Comparison of ENCODE assay signal across 18 mouse cellular contexts in genomic region chr12:98255373-98255995, GRCm38 (mm10). TPM values are rescaled to one million over a fixed set of nuclear protein-coding genes. Genes with fewer than 3 reads are reported as not detected.
A peak's percentile ranks its signal among the peaks of the same experiment; 100 is the strongest.
DNase-seq lines count a peak whose midpoint lies in the region; ATAC-seq and TF ChIP-seq lines count a peak whose summit lies in the region.
"Had no signal": no experiment of that assay in that cellular context is flagged by ENCODE, and none has a peak within 500 bp of the region (broad histone marks: within the 10 kb centered on the region; RNA-seq: fewer than 3 reads in every experiment).

No protein-coding gene starts in this region.

- H3K4me1 ChIP-seq in kidney, embryonic 14.5 days (ENCODE audit: control insufficient read depth, insufficient read depth, low read length): 0 out of 2 replicates have a peak, but pooled peaks cover 4% of the 10 kb centered on the region
- peaks cover 43% of the 10 kb centered on the region for H3K4me1 ChIP-seq in bone marrow macrophage, adult 2 months (ENCODE audit: control insufficient read depth, insufficient read depth, low read length)
- H3K4me1 ChIP-seq: limb, embryonic 15.5 days had no signal

- H3K27me3 ChIP-seq in kidney, embryonic 14.5 days (ENCODE audit: control insufficient read depth, insufficient read depth, low read length): no peaks in the 10 kb centered on the region
- H3K27me3 ChIP-seq: embryonic facial prominence, embryonic 12.5 days; heart, embryonic 12.5 days; hindbrain, embryonic 13.5 days; limb, embryonic 15.5 days had no signal

- peak; percentile 44 for DNase-seq in kidney, adult 11 months
- peak; percentile 38 to 51 for DNase-seq in lung, adult 18-20 months
- no peak for DNase-seq in layer of hippocampus, postnatal 36 days
- DNase-seq in spleen, postnatal 14 days (ENCODE audit: low spot score in 2 of 2): no peak
- DNase-seq in adrenal gland, adult 8-10 months: no peak
- DNase-seq: cerebellum, postnatal 14 days; right cerebral cortex, postnatal 4 days had no signal

- no peaks in the 10 kb centered on the region for H3K9me3 ChIP-seq in kidney, embryonic 14.5 days (ENCODE audit: control insufficient read depth, low read length)
- H3K9me3 ChIP-seq: embryonic facial prominence, embryonic 12.5 days; forebrain, embryonic 10.5 days; heart, embryonic 12.5 days; hindbrain, embryonic 13.5 days; limb, embryonic 15.5 days had no signal

- no peak for ATAC-seq in kidney, embryonic 14.5 days (ENCODE audit: low FRiP score, low TSS enrichment)
- ATAC-seq in megakaryocyte progenitor cell, adult 5-6 weeks (replicated peaks; ENCODE audit: poor library complexity): peak; percentile 61
- ATAC-seq: intestine, postnatal 0 days had no signal

- no peak for TF ChIP-seq CTCF in bone marrow macrophage, adult 2 months (IDR thresholded peaks at IDR 0.05; ENCODE audit: low read depth, low read length)

- H3K4me3 ChIP-seq in kidney, embryonic 14.5 days (ENCODE audit: low read length): no peak overlapping the region
- no peak overlapping the region for H3K4me3 ChIP-seq in bone marrow macrophage, adult 2 months (ENCODE audit: insufficient read depth, low read length)
- H3K4me3 ChIP-seq: embryonic facial prominence, embryonic 12.5 days; forebrain, embryonic 10.5 days; heart, embryonic 12.5 days; hindbrain, embryonic 13.5 days; limb, embryonic 15.5 days had no signal

- WGBS in kidney, embryonic 14.5 days: 82% methylated on average over 13 of the region's 13 CpGs

- no peak overlapping the region for H3K9ac ChIP-seq in kidney, embryonic 14.5 days (ENCODE audit: low read depth, low read length)
- H3K9ac ChIP-seq: embryonic facial prominence, embryonic 12.5 days; heart, embryonic 12.5 days; hindbrain, embryonic 13.5 days; limb, embryonic 15.5 days had no signal

- no peaks in the 10 kb centered on the region; the same call in 1 of the 2 replicates for H3K36me3 ChIP-seq in kidney, embryonic 14.5 days (ENCODE audit: control insufficient read depth, insufficient read depth, low read length)
- H3K36me3 ChIP-seq: embryonic facial prominence, embryonic 12.5 days; limb, embryonic 15.5 days had no signal

- H3K4me2 ChIP-seq in kidney, embryonic 14.5 days (replicated peaks; ENCODE audit: low read depth, low read length): no peak overlapping the region
- H3K4me2 ChIP-seq: embryonic facial prominence, embryonic 12.5 days; heart, embryonic 12.5 days; hindbrain, embryonic 13.5 days; limb, embryonic 15.5 days had no signal

- no peak overlapping the region for H3K27ac ChIP-seq in kidney, embryonic 14.5 days (ENCODE audit: low read depth, low read length)
- H3K27ac ChIP-seq in bone marrow macrophage, adult 2 months (ENCODE audit: insufficient read depth, low read depth, low read length): peak overlapping the region; percentile 23; the same call in 1 of the 2 replicates
- H3K27ac ChIP-seq: embryonic facial prominence, embryonic 12.5 days; forebrain, embryonic 10.5 days; hindbrain, embryonic 13.5 days; limb, embryonic 15.5 days; macrophage had no signal

- TF ChIP-seq POLR2A in bone marrow macrophage, adult 2 months (IDR thresholded peaks at IDR 0.05; ENCODE audit: borderline replicate concordance, low read depth, low read length): no peak

RNA-seq across cellular contexts. Expression of gene Galc, which starts 3.8 kb away (rescaled TPM):
- 7.7 and 14.9 TPM in 2 replicates for polyA plus RNA-seq in kidney, embryonic 14.5 days (2014; fragmentation: Nextera tagmentation; extraction: Ambion mirVana)
- 87.4 and 99.3 TPM in 2 replicates for polyA plus RNA-seq in bone marrow macrophage, adult 2 months (2012; ENCODE audit: insufficient read depth, insufficient read length, missing spikeins)
- 16.6 and 20.1 TPM in 2 replicates for total RNA-seq in megakaryocyte progenitor cell, adult 5-6 weeks (2015)
- total RNA-seq in megakaryocyte progenitor cell, adult 5-6 weeks (2017): 6.0 and 9.9 TPM in 2 replicates
- total RNA-seq in layer of hippocampus, postnatal 36 days (2021): 10 to 100 TPM; 23.7 to 24.9 TPM
- 10 to 100 TPM; 12.9 to 19.5 (median 15.9) TPM for total RNA-seq in adrenal gland, adult 8-10 months (2022)
- total RNA-seq: MEL had no signal

RNA-seq across cellular contexts. Expression of gene Gpr65, which starts 13.0 kb away (rescaled TPM):
- polyA plus RNA-seq in kidney, embryonic 14.5 days (2014; fragmentation: Nextera tagmentation; extraction: Ambion mirVana): 1.1 and 1.2 TPM in 2 replicates
- polyA plus RNA-seq in bone marrow macrophage, adult 2 months (2012; ENCODE audit: insufficient read depth, insufficient read length, missing spikeins): 120 and 122 TPM in 2 replicates
- 35.7 and 36.4 TPM in 2 replicates for total RNA-seq in megakaryocyte progenitor cell, adult 5-6 weeks (2015)
- 42.2 and 42.5 TPM in 2 replicates for total RNA-seq in megakaryocyte progenitor cell, adult 5-6 weeks (2017)
- not detected for total RNA-seq in layer of hippocampus, postnatal 36 days (2021)
- 1 to 10 TPM; 1.4 to 3.8 (median 2.9) TPM for total RNA-seq in adrenal gland, adult 8-10 months (2022)
- total RNA-seq: MEL had no signal

Comparison
In these comparisons a context has a peak if more than half of its experiments do, and no peak if none do; other contexts are left out.
1. DNase-seq: peak in kidney, adult 11 months (single experiment) and lung, adult 18-20 months (2 of 2); none in layer of hippocampus, postnatal 36 days (0 of 2), spleen, postnatal 14 days (0 of 2) and adrenal gland, adult 8-10 months (single experiment).
2. RNA of gene Gpr65, which starts 13.0 kb away (total RNA-seq): 35.7 to 42.5 TPM in megakaryocyte progenitor cell, adult 5-6 weeks; 1.4 to 3.8 TPM in adrenal gland, adult 8-10 months and not detected in layer of hippocampus, postnatal 36 days; every median in the first group is over 4 times any median in the second.